In the genomic region with DNA sequence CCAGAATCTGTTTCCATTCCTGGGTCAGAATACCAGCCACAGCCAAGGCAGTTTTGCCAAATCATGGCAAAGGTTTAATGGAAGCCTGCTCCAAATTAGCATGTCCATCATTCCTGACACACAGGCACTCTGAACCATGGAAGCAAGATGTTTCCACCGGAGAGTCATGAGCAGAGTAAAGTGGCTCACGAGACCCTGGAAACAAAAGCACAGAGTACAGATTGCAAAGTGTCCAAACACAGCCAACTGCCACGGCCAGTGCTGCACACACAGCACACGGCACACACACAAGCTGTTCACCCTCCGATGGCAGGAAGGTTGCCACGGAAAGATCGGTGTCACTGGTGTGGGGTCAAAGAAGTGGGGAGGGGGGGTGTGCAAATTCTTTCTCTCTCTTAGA, we compare ENCODE assay signal across 20 mouse cellular contexts. TPM values are rescaled to one million over a fixed set of nuclear protein-coding genes. Genes with fewer than 3 reads are reported as not detected.
DNase-seq lines count a peak whose midpoint lies in the region; ATAC-seq and TF ChIP-seq lines count a peak whose summit lies in the region.
"Had no signal": no experiment of that assay in that cellular context is flagged by ENCODE, and none has a peak within 500 bp of the region (broad histone marks: within the 10 kb centered on the region; RNA-seq: fewer than 3 reads in every experiment).

No protein-coding gene starts in this region.

- WGBS in forebrain, embryonic 13.5 days: 34% methylated on average over 7 of the region's 7 CpGs
- WGBS in forebrain, embryonic 12.5 days: 36% methylated on average over 7 of the region's 7 CpGs
- 27% methylated on average over 7 of the region's 7 CpGs for WGBS in forebrain, postnatal 0 days
- WGBS in cerebellum, adult 2 months: 14% methylated on average over 7 of the region's 7 CpGs

- peaks cover 3% of the 10 kb centered on the region; the same call in 1 of the 2 replicates for H3K36me3 ChIP-seq in forebrain, embryonic 13.5 days (ENCODE audit: poor library complexity, severe bottlenecking)
- H3K36me3 ChIP-seq in forebrain, embryonic 12.5 days (replicated peaks): no peaks in the 10 kb centered on the region
- no peaks in the 10 kb centered on the region for H3K36me3 ChIP-seq in ES-Bruce4 (ENCODE audit: control insufficient read depth, insufficient read depth, low read length, poor library complexity, severe bottlenecking)
- no peaks in the 10 kb centered on the region for H3K36me3 ChIP-seq in forebrain, postnatal 0 days (ENCODE audit: insufficient read depth)
- H3K36me3 ChIP-seq: embryonic facial prominence, embryonic 10.5 days; limb, embryonic 12.5 days; liver, embryonic 13.5 days; lung, embryonic 15.5 days; neural tube, embryonic 12.5 days had no signal

- peak; percentile 55; the same call in 1 of the 2 replicates for ATAC-seq in forebrain, embryonic 13.5 days
- no peak for ATAC-seq in forebrain, embryonic 12.5 days (ENCODE audit: low FRiP score)
- ATAC-seq in forebrain, postnatal 0 days: peak; percentile 33; the same call in 1 of the 2 replicates

- H3K9ac ChIP-seq in forebrain, embryonic 13.5 days: no peak overlapping the region
- H3K9ac ChIP-seq in forebrain, embryonic 12.5 days: no peak overlapping the region
- no peak overlapping the region for H3K9ac ChIP-seq in ES-Bruce4 (ENCODE audit: low read depth, poor library complexity, severe bottlenecking)
- H3K9ac ChIP-seq in forebrain, postnatal 0 days: no peak overlapping the region
- H3K9ac ChIP-seq: limb, embryonic 12.5 days; liver, embryonic 13.5 days; lung, embryonic 15.5 days; neural tube, embryonic 12.5 days had no signal

- no peak overlapping the region for H3K4me3 ChIP-seq in forebrain, embryonic 13.5 days
- no peak overlapping the region for H3K4me3 ChIP-seq in forebrain, embryonic 12.5 days (replicated peaks)
- no peak overlapping the region for H3K4me3 ChIP-seq in layer of hippocampus, adult 2 months
- H3K4me3 ChIP-seq in ES-Bruce4 (ENCODE audit: low read depth, low read length): no peak overlapping the region
- no peak overlapping the region for H3K4me3 ChIP-seq in forebrain, postnatal 0 days (ENCODE audit: low read depth, low read length)
- H3K4me3 ChIP-seq in cerebellum, adult 2 months (replicated peaks; ENCODE audit: insufficient read depth, low read depth, low read length): no peak overlapping the region
- H3K4me3 ChIP-seq: embryonic facial prominence, embryonic 10.5 days; heart, adult 2 months; limb, embryonic 12.5 days; liver, embryonic 13.5 days; lung, embryonic 15.5 days; neural tube, embryonic 12.5 days had no signal

- no peak for TF ChIP-seq EP300 in ES-Bruce4 (IDR thresholded peaks at IDR 0.05; ENCODE audit: insufficient read depth, low read depth, low read length)

- no peak overlapping the region for H3K4me2 ChIP-seq in forebrain, embryonic 13.5 days
- no peak overlapping the region for H3K4me2 ChIP-seq in forebrain, embryonic 12.5 days
- no peak overlapping the region for H3K4me2 ChIP-seq in forebrain, postnatal 0 days (ENCODE audit: low read depth)
- H3K4me2 ChIP-seq: limb, embryonic 12.5 days; liver, embryonic 13.5 days; lung, embryonic 15.5 days; neural tube, embryonic 12.5 days had no signal

- no peak for DNase-seq in layer of hippocampus, adult 2 months (ENCODE audit: low spot score in 2 of 2)
- no peak for DNase-seq in layer of hippocampus, postnatal 14 days (ENCODE audit: low spot score in 2 of 2)
- no peak for DNase-seq in forebrain, postnatal 0 days
- no peak for DNase-seq in cerebellum, adult 2 months
- DNase-seq: cerebellum, adult 9-10 months; gastrocnemius, postnatal 25 days; liver, embryonic 13.5 days; thymus, postnatal 14 days had no signal

- H3K27ac ChIP-seq in forebrain, embryonic 13.5 days: no peak overlapping the region
- no peak overlapping the region for H3K27ac ChIP-seq in forebrain, embryonic 12.5 days
- H3K27ac ChIP-seq in layer of hippocampus, adult 2 months: peak overlapping the region; percentile 71
- peak overlapping the region; percentile 7 for H3K27ac ChIP-seq in ES-Bruce4 (ENCODE audit: insufficient read depth, low read length)
- H3K27ac ChIP-seq in forebrain, postnatal 0 days (ENCODE audit: low read depth, low read length): no peak overlapping the region
- no peak overlapping the region for H3K27ac ChIP-seq in cerebellum, adult 2 months (ENCODE audit: insufficient read depth, low read length)
- H3K27ac ChIP-seq: embryonic facial prominence, embryonic 10.5 days; heart, adult 2 months; limb, embryonic 12.5 days; liver, embryonic 13.5 days; lung, embryonic 15.5 days; macrophage; neural tube, embryonic 12.5 days had no signal

- H3K4me1 ChIP-seq in forebrain, embryonic 13.5 days: peaks cover 17% of the 10 kb centered on the region
- peaks cover 17% of the 10 kb centered on the region for H3K4me1 ChIP-seq in forebrain, embryonic 12.5 days
- H3K4me1 ChIP-seq in ES-Bruce4 (ENCODE audit: control insufficient read depth, insufficient read depth, low read length): peaks cover 7% of the 10 kb centered on the region
- H3K4me1 ChIP-seq in forebrain, postnatal 0 days (ENCODE audit: insufficient read depth): no peaks in the 10 kb centered on the region
- no peaks in the 10 kb centered on the region; the same call in 1 of the 2 replicates for H3K4me1 ChIP-seq in cerebellum, adult 2 months (ENCODE audit: control insufficient read depth, insufficient read depth, low read length)

- no peak for TF ChIP-seq CTCF in layer of hippocampus, adult 2 months (conservative IDR thresholded peaks at IDR 0.05)
- TF ChIP-seq CTCF in ES-Bruce4 (IDR thresholded peaks at IDR 0.05; ENCODE audit: low read depth, low read length): no peak
- TF ChIP-seq CTCF in forebrain, postnatal 0 days (IDR thresholded peaks at IDR 0.05; ENCODE audit: low read depth): no peak
- TF ChIP-seq CTCF in cerebellum, adult 2 months (IDR thresholded peaks at IDR 0.05; ENCODE audit: borderline replicate concordance, insufficient read depth, low read depth, low read length): no peak

- no peaks in the 10 kb centered on the region for H3K27me3 ChIP-seq in forebrain, embryonic 13.5 days
- H3K27me3 ChIP-seq in forebrain, embryonic 12.5 days: no peaks in the 10 kb centered on the region
- no peaks in the 10 kb centered on the region; the same call in 1 of the 2 replicates for H3K27me3 ChIP-seq in ES-Bruce4 (ENCODE audit: control insufficient read depth, insufficient read depth, low read length, poor library complexity, severe bottlenecking)
- H3K27me3 ChIP-seq in forebrain, postnatal 0 days (ENCODE audit: insufficient read depth, low read length): no peaks in the 10 kb centered on the region
- no peaks in the 10 kb centered on the region; the same call in 1 of the 2 replicates for H3K27me3 ChIP-seq in cerebellum, adult 2 months (ENCODE audit: control insufficient read depth, insufficient read depth, low read length)
- H3K27me3 ChIP-seq: limb, embryonic 12.5 days; lung, embryonic 15.5 days; neural tube, embryonic 12.5 days had no signal

- TF ChIP-seq POLR2A in ES-Bruce4 (IDR thresholded peaks at IDR 0.05; ENCODE audit: insufficient read depth, low read length): no peak
- no peak for TF ChIP-seq POLR2A in cerebellum, adult 2 months (IDR thresholded peaks at IDR 0.05; ENCODE audit: borderline replicate concordance, insufficient read depth, low read length)

- H3K9me3 ChIP-seq in forebrain, embryonic 13.5 days (replicated peaks): no peaks in the 10 kb centered on the region
- no peaks in the 10 kb centered on the region for H3K9me3 ChIP-seq in forebrain, embryonic 12.5 days
- no peaks in the 10 kb centered on the region for H3K9me3 ChIP-seq in ES-Bruce4 (replicated peaks; ENCODE audit: control insufficient read depth, insufficient read depth, low read length, poor library complexity, severe bottlenecking)
- no peaks in the 10 kb centered on the region for H3K9me3 ChIP-seq in forebrain, postnatal 0 days (ENCODE audit: low read length)
- H3K9me3 ChIP-seq: embryonic facial prominence, embryonic 10.5 days; limb, embryonic 12.5 days; liver, embryonic 13.5 days; lung, embryonic 15.5 days; neural tube, embryonic 12.5 days had no signal

RNA-seq across cellular contexts. Expression of a gene that starts 18.8 kb away (rescaled TPM):
- polyA plus RNA-seq in forebrain, embryonic 13.5 days (2015; fragmentation: Nextera tagmentation; extraction: Ambion mirVana): 13.9 and 15.4 TPM in 2 replicates
- polyA plus RNA-seq in forebrain, embryonic 12.5 days (2016; fragmentation: Nextera tagmentation; extraction: Ambion mirVana): 12.8 and 15.0 TPM in 2 replicates
- 10 to 100 TPM; 62.0 to 62.9 TPM for total RNA-seq in layer of hippocampus, adult 2 months (2021)
- 10 to 100 TPM; 46.3 to 47.5 TPM for total RNA-seq in layer of hippocampus, postnatal 14 days (2021)
- 16.1 and 17.5 TPM in 2 replicates for polyA plus RNA-seq in ES-Bruce4 (2011; ENCODE audit: insufficient read depth, insufficient read length, low read depth, missing spikeins)
- total RNA-seq in forebrain, postnatal 0 days (2014; rRNA removed): 16.1 and 23.0 TPM in 2 replicates
- 18.2 TPM in 2 replicates for polyA plus RNA-seq in forebrain, postnatal 0 days (2015; fragmentation: Nextera tagmentation; extraction: Ambion mirVana)
- 38.7 and 40.9 TPM in 2 replicates for polyA plus RNA-seq in cerebellum, adult 2 months (2012; rRNA removed)

RNA-seq across cellular contexts. Expression of a gene that starts 36.0 kb away (rescaled TPM):
- polyA plus RNA-seq in forebrain, embryonic 13.5 days (2015; fragmentation: Nextera tagmentation; extraction: Ambion mirVana): 0.13 and 0.39 TPM in 2 replicates
- 0.13 and 0.18 TPM in 2 replicates for polyA plus RNA-seq in forebrain, embryonic 12.5 days (2016; fragmentation: Nextera tagmentation; extraction: Ambion mirVana)
- 1 to 10 TPM; 2.1 to 2.7 TPM for total RNA-seq in layer of hippocampus, adult 2 months (2021)
- total RNA-seq in layer of hippocampus, postnatal 14 days (2021): 1 to 10 TPM in 1 of 2 experiments, under 1 TPM in 1; 0.76 to 2.5 TPM
- polyA plus RNA-seq in ES-Bruce4 (2011; ENCODE audit: insufficient read depth, insufficient read length, low read depth, missing spikeins): not detected in 2 replicates
- total RNA-seq in forebrain, postnatal 0 days (2014; rRNA removed): 0.54 and 0.81 TPM in 2 replicates
- 0.62 and 0.85 TPM in 2 replicates for polyA plus RNA-seq in forebrain, postnatal 0 days (2015; fragmentation: Nextera tagmentation; extraction: Ambion mirVana)
- 1.4 TPM in 2 replicates for polyA plus RNA-seq in cerebellum, adult 2 months (2012; rRNA removed)
- total RNA-seq: adrenal gland, adult 2 months; common myeloid progenitor, adult 5-6 weeks had no signal
- polyA plus RNA-seq: adrenal gland, adult 2 months; embryonic facial prominence, embryonic 10.5 days; large intestine, adult 2 months; limb, embryonic 12.5 days; liver, embryonic 13.5 days; macrophage had no signal

Comparison
In these comparisons a context has a peak if more than half of its experiments do, and no peak if none do; other contexts are left out.
1. H3K27ac ChIP-seq: peak in layer of hippocampus, adult 2 months (single experiment) and ES-Bruce4 (single experiment); none in forebrain, embryonic 13.5 days (single experiment), forebrain, embryonic 12.5 days (single experiment), forebrain, postnatal 0 days (single experiment) and cerebellum, adult 2 months (single experiment).